Mouse (Mus musculus) macrophage (primary cell): ENCODE measurements around the gene Trmt61a. TPM values are rescaled to one million over a fixed set of nuclear protein-coding genes. Genes with fewer than 3 reads are reported as not detected.

Experiments
- H3K27ac ChIP-seq: fragments of 350-480 bp; formaldehyde crosslinking; 2 replicates; pipeline ENCODE4 v1.9.0; 2021
- H3K36me3 ChIP-seq: fragments of 350-480 bp; formaldehyde crosslinking; 2 replicates; pipeline ENCODE4 v1.9.0; 2021; ENCODE audit errors: inconsistent target
- H3K4me3 ChIP-seq: fragments of 350-480 bp; formaldehyde crosslinking; 2 replicates; pipeline ENCODE4 v1.9.0; 2021; ENCODE audit errors: inconsistent target
- H3K79me2 ChIP-seq: fragments of 350-480 bp; formaldehyde crosslinking; 2 replicates; pipeline ENCODE4 v1.9.0; 2021; ENCODE audit errors: inconsistent target
- WGBS: methylation state at CpG from one replicate; pipeline ENCODE4 v1.1.7; 2026; ENCODE audit warnings: inconsistent platforms; ENCODE audit not compliant: missing documents; 5-methylcytosine and 5-hydroxymethylcytosine counted together
- polyA plus RNA-seq: library from polyadenylated mRNA; stranded (reverse); fragments of 250-400 nt; gene quantifications from 3 replicates; pipeline ENCODE4 v1.2.4, GENCODE M21; 2018; ENCODE audit warnings: inconsistent platforms

Trmt61a gene
- polyA plus RNA-seq, 1 experiment from 2014 or later: 3.4 TPM

DNA sequence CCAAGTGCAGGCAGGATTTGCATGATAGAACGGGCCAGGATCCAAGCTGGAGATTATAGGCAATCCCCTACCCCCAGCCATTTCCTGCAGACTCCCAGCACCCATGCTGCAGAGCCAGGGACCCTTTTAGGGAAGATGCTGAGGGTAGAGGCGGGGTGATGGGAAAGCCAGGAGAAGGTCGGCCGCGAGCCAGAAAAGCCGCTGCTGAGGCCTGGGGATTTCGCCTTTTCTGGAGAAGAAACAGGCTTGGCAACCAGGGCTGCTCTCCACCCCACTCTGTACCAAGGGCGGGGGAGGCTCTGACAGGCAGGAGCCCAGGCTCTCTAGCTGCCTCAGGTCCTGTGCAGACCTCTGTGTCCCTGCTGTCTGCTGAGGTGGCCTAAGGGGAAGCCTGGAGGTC, 3.4 kb downstream of the Trmt61a start:
- Histone ChIP-seq H3K27ac (no peak overlapping the region), H3K36me3 (peaks cover 8% of the 10 kb centered on the region; the same call in 1 of the 2 replicates), H3K4me3 (no peak overlapping the region), H3K79me2 (peaks cover 17% of the 10 kb centered on the region)
- WGBS: 93% methylated on average over 8 of the region's 8 CpGs

DNA sequence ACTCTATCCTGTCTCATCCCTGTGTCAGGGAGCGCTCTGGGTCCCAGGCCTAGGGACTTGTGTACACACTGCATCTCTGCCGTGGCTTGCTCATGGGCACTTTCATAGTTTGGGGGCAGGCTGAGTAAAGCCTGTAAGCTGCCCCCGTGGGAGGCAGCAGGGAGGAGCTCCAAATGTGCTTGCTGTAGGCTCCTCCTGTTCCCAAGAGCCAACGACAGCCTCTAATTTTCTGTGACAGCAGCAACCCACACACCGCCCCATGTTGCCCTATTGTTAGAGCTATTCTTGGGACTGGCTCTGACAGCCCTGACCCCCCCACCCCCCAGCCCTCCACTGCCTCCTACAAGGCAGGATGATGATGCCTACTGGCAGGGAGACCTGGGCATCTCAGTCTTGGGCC, 4.1 kb downstream of the Trmt61a start:
- H3K4me3 ChIP-seq: no peak overlapping the region
- peaks cover 8% of the 10 kb centered on the region; the same call in 1 of the 2 replicates for H3K36me3 ChIP-seq
- H3K79me2 ChIP-seq: peaks cover 17% of the 10 kb centered on the region
- H3K27ac ChIP-seq: no peak overlapping the region
- 95% methylated on average over 5 of the region's 5 CpGs for WGBS

DNA sequence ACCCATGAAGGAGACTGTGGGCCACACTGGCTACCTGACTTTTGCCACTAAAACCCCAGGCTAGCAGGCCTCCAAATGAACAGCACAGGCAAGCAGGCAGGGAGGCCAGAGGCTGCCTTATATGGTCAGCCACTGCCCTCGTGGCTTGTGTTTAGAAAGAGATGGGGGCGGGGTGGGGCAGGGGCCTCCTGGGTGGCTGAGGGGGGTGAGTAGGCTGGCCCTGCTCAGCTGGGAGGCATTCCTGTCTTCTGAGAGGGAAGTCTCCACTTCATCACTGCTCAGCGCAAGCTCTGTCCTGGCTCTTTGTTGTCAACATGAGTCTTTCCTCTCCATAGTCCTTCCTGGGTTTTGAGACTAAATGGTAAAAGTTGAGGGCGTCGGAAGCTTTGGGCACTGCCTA, 4.9 kb downstream of the Trmt61a start:
- WGBS: 78% methylated on average over 5 of the region's 5 CpGs
- Histone ChIP-seq H3K79me2 (peaks cover 17% of the 10 kb centered on the region), H3K4me3 (no peak overlapping the region), H3K36me3 (peaks cover 8% of the 10 kb centered on the region; the same call in 1 of the 2 replicates), H3K27ac (no peak overlapping the region)

DNA sequence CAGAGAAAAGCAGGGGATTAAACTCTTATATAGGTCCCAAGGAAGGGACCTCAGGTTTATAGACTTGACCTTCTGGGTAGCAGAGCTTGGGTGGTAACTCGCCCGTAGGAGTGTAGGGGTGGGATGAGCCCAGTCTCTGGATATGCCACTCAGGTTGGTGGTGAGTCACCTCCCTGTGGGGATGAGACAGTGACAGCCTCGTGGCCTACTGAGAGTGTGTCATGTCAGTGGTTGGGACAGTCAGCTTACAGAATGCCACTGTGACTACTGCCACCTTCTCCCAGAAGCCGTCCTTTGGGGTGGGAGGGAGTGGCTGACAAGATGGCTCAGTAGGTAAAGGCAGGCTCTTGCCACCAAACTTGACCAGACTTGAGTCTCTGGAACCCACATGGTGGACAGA, 8.5 kb downstream of the Trmt61a start:
- H3K27ac ChIP-seq: no peak overlapping the region
- 66% methylated on average over 4 of the region's 4 CpGs for WGBS
- no peaks in the 10 kb centered on the region for H3K79me2 ChIP-seq
- H3K36me3 ChIP-seq: no peaks in the 10 kb centered on the region; the same call in 1 of the 2 replicates
- H3K4me3 ChIP-seq: no peak overlapping the region

DNA sequence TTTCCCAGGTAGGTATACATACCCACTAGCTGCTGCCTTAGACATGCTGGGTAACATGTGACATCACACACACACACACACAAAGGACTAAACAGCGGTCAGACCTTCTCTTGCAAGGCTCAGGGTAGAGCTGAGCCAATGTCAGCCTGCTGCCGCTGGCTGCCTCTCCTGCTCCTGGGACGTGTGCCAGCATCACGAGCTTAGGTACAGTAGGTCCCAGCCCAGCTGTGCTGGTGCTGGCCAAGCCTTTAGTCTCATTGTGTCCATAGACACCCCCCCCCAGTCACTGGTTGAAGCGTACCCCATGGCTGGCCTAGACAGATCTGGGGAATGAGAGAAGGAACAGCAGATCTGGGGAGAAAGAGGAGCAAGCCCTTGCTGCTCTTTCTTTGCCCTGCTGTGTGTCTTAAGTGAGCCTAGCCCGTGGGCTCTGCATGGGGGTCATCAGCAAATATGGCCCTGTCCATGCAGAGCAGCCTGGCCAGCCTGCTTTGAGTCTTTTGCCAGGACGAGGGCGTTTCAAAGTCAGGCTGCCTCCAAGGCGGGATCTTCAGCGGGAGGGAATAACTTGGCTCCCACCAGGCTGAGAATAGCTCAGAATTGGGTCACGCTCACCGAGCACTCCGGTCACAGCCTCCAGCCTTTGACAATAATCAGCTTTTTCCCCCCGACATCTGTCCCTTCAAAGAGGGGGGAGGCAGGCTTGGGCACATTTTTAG, 9.6 kb downstream of the Trmt61a start:
- WGBS: 84% methylated on average over 14 of the region's 14 CpGs
- Histone ChIP-seq H3K79me2 (no peaks in the 10 kb centered on the region), H3K4me3 (no peak overlapping the region), H3K27ac (no peak overlapping the region), H3K36me3 (no peaks in the 10 kb centered on the region)

DNA sequence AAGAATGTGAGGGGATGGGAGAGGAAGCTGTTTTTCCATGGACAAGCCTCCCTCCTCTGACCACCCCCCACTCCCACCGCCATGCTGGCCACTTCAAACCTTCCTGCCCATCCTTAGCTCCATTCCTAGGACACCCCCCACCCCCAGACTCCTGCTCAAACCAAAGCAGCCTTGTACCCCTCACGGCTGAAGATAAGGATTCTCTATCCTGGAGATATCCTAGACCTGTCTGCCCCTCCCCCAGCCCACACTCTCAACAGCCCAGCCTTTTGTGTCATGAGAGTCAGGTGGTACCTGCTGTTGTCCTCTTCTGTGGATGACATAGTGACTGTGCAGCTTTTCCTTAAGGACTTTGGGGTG, 10.1 kb downstream of the Trmt61a start:
- 62% methylated on average over 2 of the region's 2 CpGs for WGBS
- Histone ChIP-seq H3K27ac (no peak overlapping the region), H3K36me3 (no peaks in the 10 kb centered on the region)

DNA sequence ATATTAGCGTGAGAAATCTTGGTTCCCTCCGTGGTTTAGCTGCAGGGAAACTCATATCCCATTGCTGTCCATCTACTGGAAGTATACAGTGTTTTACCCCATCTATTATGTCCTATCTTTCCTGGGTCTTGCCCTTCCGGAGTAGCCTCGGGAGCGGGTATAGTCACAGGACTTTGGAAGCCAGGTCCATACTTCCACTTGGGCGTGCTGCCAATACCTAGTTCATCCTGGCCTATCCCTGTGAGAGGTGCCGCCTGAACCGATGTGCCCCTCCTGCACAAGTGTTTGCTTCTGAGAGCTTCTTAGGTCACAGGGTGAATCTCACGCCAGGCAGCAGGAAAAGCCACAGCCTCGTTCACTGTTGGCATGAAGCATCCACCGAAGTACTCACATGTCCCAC, 11.5 kb downstream of the Trmt61a start:
- 88% methylated on average over 11 of the region's 11 CpGs for WGBS
- no peak overlapping the region for H3K27ac ChIP-seq
- H3K79me2 ChIP-seq: no peaks in the 10 kb centered on the region
- H3K4me3 ChIP-seq: no peak overlapping the region
- no peaks in the 10 kb centered on the region for H3K36me3 ChIP-seq

More for the DNA sequence above, 10.1 kb downstream of the Trmt61a start:
- no peak overlapping the region for H3K4me3 ChIP-seq
- no peaks in the 10 kb centered on the region for H3K79me2 ChIP-seq

DNA sequence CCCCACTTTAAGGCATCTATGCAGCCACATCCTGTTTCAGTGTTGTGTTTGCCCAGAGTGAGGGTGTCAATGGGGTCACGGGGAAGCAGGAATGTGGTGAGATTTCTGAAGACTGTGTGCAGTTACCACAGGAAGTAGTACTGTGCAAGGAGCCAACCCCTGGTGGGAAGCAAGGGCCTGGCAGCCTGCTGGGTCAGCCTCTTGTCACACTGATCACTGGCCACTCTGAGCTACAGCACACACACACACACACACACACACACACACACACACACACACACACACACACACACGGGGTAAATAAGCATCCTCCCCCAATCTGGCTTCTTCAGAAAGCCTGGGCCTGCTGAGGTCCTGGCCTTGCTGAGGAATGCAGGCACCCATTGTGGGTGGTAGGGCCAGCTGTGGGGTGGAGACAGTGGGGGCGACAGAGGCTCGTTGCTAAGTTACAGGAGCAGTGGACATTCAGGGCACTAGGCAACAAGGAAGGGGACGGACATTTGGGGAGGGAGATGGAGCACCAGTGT, 13.5 kb downstream of the Trmt61a start:
- no peaks in the 10 kb centered on the region for H3K36me3 ChIP-seq
- H3K79me2 ChIP-seq: no peaks in the 10 kb centered on the region
- 27% methylated on average over 5 of the region's 5 CpGs for WGBS
- peak overlapping the region; percentile 21 for H3K27ac ChIP-seq
- no peak overlapping the region for H3K4me3 ChIP-seq

DNA sequence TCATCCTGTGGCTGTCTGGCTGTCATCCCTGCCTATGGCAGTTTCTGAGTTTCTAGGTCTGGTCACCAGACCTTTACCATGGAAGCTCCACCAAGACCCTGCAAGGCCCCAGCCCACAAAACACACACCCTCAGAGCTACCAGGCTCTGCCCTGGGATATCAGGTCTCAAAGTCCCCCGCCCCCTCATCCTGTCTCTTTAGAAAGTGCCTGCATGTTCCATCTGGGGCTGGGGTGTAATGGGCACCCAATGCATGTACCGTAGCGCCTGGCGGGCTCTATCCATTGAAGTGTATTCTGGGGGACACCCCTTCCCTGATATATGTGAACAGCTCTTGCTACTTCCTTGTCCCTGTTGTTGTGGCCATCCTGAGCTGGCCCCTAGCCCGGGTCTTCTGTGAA, 15.0 kb downstream of the Trmt61a start:
- H3K4me3 ChIP-seq: no peak overlapping the region
- no peak overlapping the region for H3K27ac ChIP-seq
- WGBS: 90% methylated on average over 5 of the region's 5 CpGs
- no peaks in the 10 kb centered on the region for H3K79me2 ChIP-seq
- H3K36me3 ChIP-seq: no peaks in the 10 kb centered on the region

DNA sequence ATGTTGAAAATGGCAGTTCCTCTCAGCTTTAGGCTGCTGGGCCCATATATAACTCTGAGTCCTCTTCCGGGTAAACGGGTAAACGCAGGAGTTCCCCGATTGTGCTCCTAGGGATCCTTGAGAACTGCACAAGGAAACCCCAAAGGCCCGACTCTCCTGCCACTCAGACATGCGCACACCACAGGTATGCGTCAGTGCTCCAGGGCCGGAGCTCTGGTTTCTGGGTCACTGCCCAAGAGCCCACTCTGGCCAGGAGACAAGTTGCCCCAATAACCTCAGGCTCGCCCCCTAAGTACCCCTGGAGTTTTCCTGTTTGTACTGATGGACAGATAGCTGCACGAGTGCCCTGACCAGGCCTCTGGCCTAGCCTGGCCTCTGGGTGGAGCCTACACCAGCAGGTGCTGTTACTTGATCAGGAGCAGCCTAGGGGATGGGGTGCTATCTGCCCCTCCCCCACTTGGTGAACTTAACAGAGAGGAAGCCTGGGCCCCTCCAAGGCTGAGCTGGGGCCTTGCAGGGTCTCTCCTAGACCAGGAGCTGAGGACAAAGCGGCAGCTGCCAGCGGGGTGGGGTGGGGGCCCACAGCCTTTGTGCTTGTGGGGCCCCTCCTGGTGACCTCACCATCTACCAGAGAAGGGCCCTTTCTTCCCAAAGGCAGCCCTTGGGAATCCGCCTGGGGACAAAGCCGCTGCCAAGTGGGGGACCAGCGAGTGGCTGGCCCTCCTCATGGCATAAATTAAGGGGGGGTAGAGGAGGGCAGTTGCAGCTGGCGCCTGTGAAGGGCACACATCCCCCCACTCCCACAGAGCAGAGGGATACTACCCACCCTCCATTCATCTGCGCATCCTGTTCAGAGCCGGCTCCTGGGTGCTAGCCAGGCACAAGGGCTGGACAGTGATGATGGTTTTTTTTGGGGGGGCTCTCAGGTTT, 15.7 kb downstream of the Trmt61a start:
- WGBS: 86% methylated on average over 18 of the region's 18 CpGs
- H3K36me3 ChIP-seq: no peaks in the 10 kb centered on the region
- peak overlapping the region; percentile 45 for H3K27ac ChIP-seq
- no peaks in the 10 kb centered on the region for H3K79me2 ChIP-seq
- no peak overlapping the region for H3K4me3 ChIP-seq

DNA sequence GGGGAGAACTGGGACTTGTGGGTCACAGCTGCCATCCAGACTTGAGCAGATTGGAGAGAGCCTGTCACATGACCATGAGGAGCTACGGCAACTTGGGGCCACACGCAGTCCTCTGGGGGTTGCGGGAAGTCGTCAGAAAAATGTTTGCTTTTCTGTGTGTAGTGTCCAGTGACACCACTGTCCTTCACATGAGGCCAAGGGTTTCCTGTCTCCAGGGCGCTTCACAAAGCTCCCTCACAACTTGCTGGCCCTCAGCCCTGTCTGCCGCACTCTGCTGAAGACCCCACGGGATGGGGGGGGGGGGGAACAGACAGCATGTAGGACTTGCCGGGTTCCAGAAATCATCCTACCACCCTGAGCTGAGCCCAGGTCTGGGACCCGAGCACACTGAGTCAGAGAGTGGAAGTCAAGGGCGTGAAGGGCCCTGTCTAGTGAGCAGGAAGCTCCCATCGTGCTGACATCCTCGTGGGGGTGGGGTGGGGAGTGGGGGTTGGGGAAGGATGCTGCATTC, 16.4 kb downstream of the Trmt61a start:
- H3K79me2 ChIP-seq: no peaks in the 10 kb centered on the region
- H3K4me3 ChIP-seq: no peak overlapping the region
- H3K27ac ChIP-seq: peak overlapping the region; percentile 45
- H3K36me3 ChIP-seq: no peaks in the 10 kb centered on the region
- WGBS: 38% methylated on average over 12 of the region's 12 CpGs

DNA sequence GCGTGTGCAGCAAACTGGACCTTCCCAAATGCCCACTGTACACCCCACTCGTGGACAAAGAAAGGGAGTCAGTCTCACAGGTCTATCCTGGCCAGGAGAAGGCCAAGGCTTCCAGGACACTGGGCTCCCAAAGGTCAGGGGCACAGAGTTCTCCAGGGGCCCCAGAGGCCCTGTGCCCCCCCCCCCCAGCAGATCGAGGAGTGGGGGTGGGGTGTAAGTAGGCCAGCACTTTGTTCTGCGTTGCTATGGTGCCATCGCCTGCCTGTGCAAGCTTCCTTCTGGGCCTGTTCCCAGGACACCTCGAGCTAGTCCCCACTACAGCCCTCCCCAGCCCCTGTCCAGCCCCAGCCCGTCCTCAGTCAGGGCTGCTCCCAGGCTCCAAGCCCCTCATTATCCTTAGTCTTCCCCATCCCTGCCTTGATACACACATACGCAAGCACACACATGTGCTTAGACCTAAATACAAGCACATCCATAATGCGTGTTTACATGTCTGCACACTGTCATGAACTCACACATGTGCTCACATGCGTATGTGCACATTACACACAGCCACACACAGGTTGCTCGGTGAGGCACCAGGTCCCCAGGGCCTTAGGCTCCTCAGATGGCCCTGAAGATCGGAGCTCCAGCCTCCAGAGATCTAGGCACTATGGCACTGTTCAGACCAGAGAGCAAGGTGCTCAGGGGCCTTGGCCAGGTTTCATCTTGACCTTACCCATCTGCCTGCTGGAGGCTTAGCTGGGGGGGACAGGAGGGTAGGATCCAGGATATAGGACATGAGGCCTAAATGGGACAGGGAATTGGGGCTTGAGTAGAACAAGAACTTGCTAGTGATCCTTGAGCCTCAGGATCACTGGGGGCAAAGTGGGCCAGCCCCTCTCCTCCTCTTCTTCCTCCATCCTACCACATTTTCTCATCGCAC, 17.2 kb downstream of the Trmt61a start:
- no peaks in the 10 kb centered on the region for H3K79me2 ChIP-seq
- 80% methylated on average over 13 of the region's 13 CpGs for WGBS
- H3K36me3 ChIP-seq: no peaks in the 10 kb centered on the region
- no peak overlapping the region for H3K4me3 ChIP-seq
- H3K27ac ChIP-seq: peak overlapping the region; percentile 45

DNA sequence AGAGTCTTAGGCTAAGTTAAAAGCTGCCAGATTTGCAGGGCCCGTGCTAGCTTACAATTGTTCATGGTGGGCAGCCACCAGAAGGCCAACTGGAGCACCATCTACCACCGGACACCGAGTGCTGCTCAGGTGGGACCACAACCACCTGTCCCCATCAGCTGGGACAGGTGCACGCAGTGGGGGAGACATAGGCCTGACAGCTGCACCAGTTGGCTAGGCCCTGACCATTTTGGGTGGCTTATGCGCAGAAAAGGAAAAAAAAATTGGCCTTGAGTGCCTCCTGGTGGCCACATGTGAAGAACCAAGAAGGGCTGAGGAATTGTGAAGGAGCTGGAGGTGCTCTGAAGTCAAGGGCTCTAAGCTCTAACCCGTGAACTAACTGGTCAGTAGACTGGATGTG, 18.3 kb downstream of the Trmt61a start:
- no peaks in the 10 kb centered on the region for H3K36me3 ChIP-seq
- WGBS: 34% methylated on average over 6 of the region's 6 CpGs
- H3K27ac ChIP-seq: peak overlapping the region; percentile 4; the same call in 1 of the 2 replicates
- H3K4me3 ChIP-seq: no peak overlapping the region
- no peaks in the 10 kb centered on the region for H3K79me2 ChIP-seq

DNA sequence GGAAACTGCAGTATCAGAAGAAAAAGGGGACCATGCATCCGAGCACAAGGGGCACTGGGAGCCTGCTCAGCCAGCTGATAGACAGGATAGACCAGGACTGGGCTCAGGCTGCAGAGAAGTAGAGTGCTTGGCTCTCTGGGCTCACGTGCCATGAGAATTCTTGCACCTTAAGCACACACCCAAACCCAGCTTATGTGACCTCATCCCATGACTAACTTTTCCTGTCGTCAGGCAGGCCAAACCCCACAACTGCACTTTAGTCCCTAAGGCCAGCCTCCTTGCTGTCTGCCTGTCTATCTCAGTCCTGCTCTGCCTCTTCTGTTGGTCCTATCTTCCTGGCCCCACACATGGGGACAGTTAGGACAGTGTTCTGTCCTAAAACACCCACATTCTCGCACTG, 19.8 kb downstream of the Trmt61a start:
- Histone ChIP-seq H3K79me2 (no peaks in the 10 kb centered on the region), H3K4me3 (no peak overlapping the region), H3K36me3 (no peaks in the 10 kb centered on the region), H3K27ac (no peak overlapping the region)
- 66% methylated on average over 4 of the region's 4 CpGs for WGBS
